Mouse (Mus musculus) kidney, embryonic 14.5 days (tissue): ENCODE results near the gene Gmpr2. TPM values are rescaled to one million over a fixed set of nuclear protein-coding genes. Genes with fewer than 3 reads are reported as not detected.
A peak's percentile ranks its signal among the peaks of the same experiment; 100 is the strongest.

Experiments used
- ATAC-seq: fragments of 200-750 bp; cut with Nextera tagmentation; 2 replicates; pipeline ENCODE4 v1.8.0; 2017; ENCODE audit warnings: moderate number of reproducible peaks, mild to moderate bottlenecking, moderate TSS enrichment, moderate library complexity; ENCODE audit not compliant: low FRiP score, low TSS enrichment
- H3K27ac ChIP-seq: fragments of 300-500 bp; sonication (generic); 2 replicates; pipeline ENCODE4 v1.5.1; 2014; ENCODE audit warnings: low read depth, mild to moderate bottlenecking, low read length, moderate library complexity, mixed read lengths
- H3K27me3 ChIP-seq: fragments of 300-500 bp; sonication (generic); 2 replicates; pipeline ENCODE4 v1.6.1; 2014; ENCODE audit warnings: mild to moderate bottlenecking, low read length; ENCODE audit not compliant: control insufficient read depth, insufficient read depth
- H3K36me3 ChIP-seq: fragments of 300-500 bp; sonication (generic); 2 replicates; pipeline ENCODE4 v1.6.1; 2014; ENCODE audit warnings: low read length, mixed read lengths; ENCODE audit not compliant: control insufficient read depth, insufficient read depth
- H3K4me1 ChIP-seq: fragments of 300-500 bp; sonication (generic); 2 replicates; pipeline ENCODE4 v1.6.1; 2014; ENCODE audit warnings: low read length, mixed read lengths; ENCODE audit not compliant: control insufficient read depth, insufficient read depth
- H3K4me2 ChIP-seq: fragments of 300-500 bp; sonication (generic); replicated peaks from 2 replicates; pipeline ENCODE4 v1.6.1; 2014; ENCODE audit warnings: low read depth, mild to moderate bottlenecking, low read length
- H3K4me3 ChIP-seq: fragments of 300-500 bp; sonication (generic); 2 replicates; pipeline ENCODE4 v1.5.1; 2014; ENCODE audit warnings: mild to moderate bottlenecking, low read length
- H3K9ac ChIP-seq: fragments of 300-500 bp; sonication (generic); 2 replicates; pipeline ENCODE4 v1.6.1; 2014; ENCODE audit warnings: low read depth, mild to moderate bottlenecking, low read length, moderate library complexity
- H3K9me3 ChIP-seq: fragments of 300-500 bp; sonication (generic); 2 replicates; pipeline ENCODE4 v1.6.1; 2016; ENCODE audit warnings: low read length; ENCODE audit not compliant: control insufficient read depth
- WGBS: fragments of 180-500 bp; shearing (Covaris S2); extraction: QIAGEN DNeasy Blood & Tissue Kit; methylation state at CpG from one replicate; pipeline ENCODE4 v1.1.7; 2014; 5-methylcytosine and 5-hydroxymethylcytosine counted together
- polyA plus RNA-seq: library from polyadenylated mRNA; unstranded; fragments of >200 nt; fragmentation: Nextera tagmentation; extraction: Ambion mirVana; gene quantifications from 2 replicates; pipeline ENCODE4 v1.2.1, GENCODE M21; 2014

The Gmpr2 gene
- polyA plus RNA-seq, 1 experiment from 2014 or later, result 58.4 TPM

DNA sequence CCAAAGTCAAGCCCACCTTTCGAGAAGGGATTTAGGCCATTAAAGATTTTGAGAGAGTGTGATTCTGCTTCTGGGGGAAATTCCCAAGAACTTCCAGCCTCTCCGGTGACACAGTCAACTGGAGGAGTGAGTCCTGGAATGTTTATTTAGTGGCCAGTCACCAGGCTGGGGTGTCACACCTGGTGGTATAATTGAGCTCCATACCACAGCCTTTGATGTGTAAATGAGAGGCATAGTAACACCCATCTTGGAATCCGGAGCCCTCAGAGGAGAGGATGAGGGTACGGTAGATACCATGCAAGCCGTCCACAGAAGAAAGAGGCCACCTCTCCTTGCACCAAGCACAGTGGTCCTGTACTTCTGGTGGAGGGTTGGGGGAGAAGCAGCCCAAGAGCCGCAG lies 31.0 kb downstream of the Gmpr2 start:
- WGBS, result 33% methylated on average over 6 of the region's 6 CpGs
- no peak overlapping the region for H3K9ac ChIP-seq
- H3K27ac ChIP-seq, result no peak overlapping the region
- H3K4me3 ChIP-seq, result no peak overlapping the region
- ATAC-seq, result no peak
- H3K9me3 ChIP-seq, result no peaks in the 10 kb centered on the region
- no peaks in the 10 kb centered on the region for H3K36me3 ChIP-seq
- H3K4me2 ChIP-seq, result no peak overlapping the region
- no peaks in the 10 kb centered on the region for H3K27me3 ChIP-seq
- H3K4me1 ChIP-seq, result 0 out of 2 replicates have a peak, but pooled peaks cover 8% of the 10 kb centered on the region

- no peaks in the 10 kb centered on the region for H3K36me3 ChIP-seq
- no peak for ATAC-seq
- H3K4me3 ChIP-seq, result no peak overlapping the region
- 87% methylated on average over 8 of the region's 8 CpGs for WGBS
- H3K9ac ChIP-seq, result no peak overlapping the region
- H3K27ac ChIP-seq, result no peak overlapping the region
- H3K27me3 ChIP-seq, result no peaks in the 10 kb centered on the region
- H3K4me1 ChIP-seq, result 0 out of 2 replicates have a peak, but pooled peaks cover 5% of the 10 kb centered on the region
- H3K4me2 ChIP-seq, result no peak overlapping the region
- no peaks in the 10 kb centered on the region for H3K9me3 ChIP-seq
Measured at GRCm38 (mm10) chr14:55706051-55706600, 34.4 kb downstream of the Gmpr2 start.

GRCm38 (mm10) chr14:55707397-55707796 lies 35.7 kb downstream of the Gmpr2 start:
- WGBS, result 87% methylated on average over 5 of the region's 5 CpGs

DNA sequence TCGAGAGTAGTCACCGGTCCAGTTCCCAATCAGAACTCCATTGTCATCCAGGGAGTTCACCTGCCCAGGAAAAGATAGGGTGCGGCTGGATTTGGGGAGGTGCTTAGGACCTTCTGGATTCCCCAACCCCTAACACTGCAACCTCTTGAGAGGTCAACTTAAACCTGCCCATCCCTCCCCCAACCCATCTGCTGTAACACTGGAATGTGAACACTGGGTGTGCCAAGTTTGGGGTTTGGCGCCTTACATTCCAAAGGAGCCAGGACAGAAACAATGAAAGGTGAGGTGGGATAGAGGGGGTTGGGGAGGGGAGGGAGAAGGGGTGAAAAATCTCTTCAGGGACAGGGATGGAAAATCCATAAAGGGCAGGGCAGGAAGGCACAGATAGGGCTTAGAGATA lies 37.8 kb downstream of the Gmpr2 start:
- 90% methylated on average over 4 of the region's 4 CpGs for WGBS
- H3K4me3 ChIP-seq, result no peak overlapping the region
- H3K27ac ChIP-seq, result no peak overlapping the region
- H3K4me1 ChIP-seq, result 0 out of 2 replicates have a peak, but pooled peaks cover 3% of the 10 kb centered on the region
- no peak overlapping the region for H3K4me2 ChIP-seq
- H3K9me3 ChIP-seq, result no peaks in the 10 kb centered on the region
- ATAC-seq, result no peak
- H3K36me3 ChIP-seq, result no peaks in the 10 kb centered on the region
- 0 out of 2 replicates have a peak, but pooled peaks cover 5% of the 10 kb centered on the region for H3K27me3 ChIP-seq
- no peak overlapping the region for H3K9ac ChIP-seq

More at GRCm38 (mm10) chr14:55707397-55707796, 35.7 kb downstream of the Gmpr2 start:
- H3K9ac ChIP-seq, result no peak overlapping the region
- H3K4me1 ChIP-seq, result 0 out of 2 replicates have a peak, but pooled peaks cover 3% of the 10 kb centered on the region
- no peaks in the 10 kb centered on the region for H3K9me3 ChIP-seq
- no peak overlapping the region for H3K27ac ChIP-seq
- no peaks in the 10 kb centered on the region for H3K36me3 ChIP-seq
- no peaks in the 10 kb centered on the region for H3K27me3 ChIP-seq
- H3K4me2 ChIP-seq, result no peak overlapping the region
- H3K4me3 ChIP-seq, result no peak overlapping the region
- no peak for ATAC-seq

- ATAC-seq, result no peak
- Histone ChIP-seq H3K27me3 (0 out of 2 replicates have a peak, but pooled peaks cover 5% of the 10 kb centered on the region), H3K9ac (no peak overlapping the region), H3K4me2 (no peak overlapping the region), H3K27ac (no peak overlapping the region), H3K36me3 (peaks cover 6% of the 10 kb centered on the region; the same call in 1 of the 2 replicates), H3K4me3 (no peak overlapping the region), H3K9me3 (no peaks in the 10 kb centered on the region), H3K4me1 (0 out of 2 replicates have a peak, but pooled peaks cover 3% of the 10 kb centered on the region)
- 84% methylated on average over 7 of the region's 7 CpGs for WGBS
Measured at GRCm38 (mm10) chr14:55711786-55712185, 40.0 kb downstream of the Gmpr2 start.

- WGBS, result 15% methylated on average over 25 of the region's 25 CpGs
- peak overlapping the region; percentile 18; the same call in 1 of the 2 replicates for H3K4me3 ChIP-seq
- H3K36me3 ChIP-seq, result peaks cover 14% of the 10 kb centered on the region; the same call in 1 of the 2 replicates
- peak; percentile 44 for ATAC-seq
- no peak overlapping the region for H3K9ac ChIP-seq
- no peaks in the 10 kb centered on the region for H3K9me3 ChIP-seq
- peak overlapping the region; percentile 42 for H3K4me2 ChIP-seq
- H3K27ac ChIP-seq, result no peak overlapping the region
- 0 out of 2 replicates have a peak, but pooled peaks cover 3% of the 10 kb centered on the region for H3K4me1 ChIP-seq
- H3K27me3 ChIP-seq, result 0 out of 2 replicates have a peak, but pooled peaks cover 5% of the 10 kb centered on the region
Measured at GRCm38 (mm10) chr14:55713007-55713728, 41.4 kb downstream of the Gmpr2 start.

GRCm38 (mm10) chr14:55713729-55714122 lies 42.0 kb downstream of the Gmpr2 start, which contains the start of gene Tgm1:
Gene Tgm1, minus strand, starts transcription at chr14:55713926.
- H3K27me3 ChIP-seq, result 0 out of 2 replicates have a peak, but pooled peaks cover 5% of the 10 kb centered on the region
- H3K4me3 ChIP-seq, result peak within 1 kb of the TSS; percentile 18; the same call in 1 of the 2 replicates
- no peak within 1 kb of the TSS for H3K27ac ChIP-seq
- no peak within 1 kb of the TSS for H3K9ac ChIP-seq
- no peak for ATAC-seq
- H3K9me3 ChIP-seq, result no peaks in the 10 kb centered on the region
- 0 out of 2 replicates have a peak, but pooled peaks cover 3% of the 10 kb centered on the region for H3K4me1 ChIP-seq
- H3K36me3 ChIP-seq, result peaks cover 19% of the 10 kb centered on the region; the same call in 1 of the 2 replicates
- H3K4me2 ChIP-seq, result peak within 1 kb of the TSS; percentile 42
- 25% methylated on average over 4 of the region's 4 CpGs for WGBS

GRCm38 (mm10) chr14:55714893-55715292 lies 43.2 kb downstream of the Gmpr2 start:
- Histone ChIP-seq H3K4me1 (0 out of 2 replicates have a peak, but pooled peaks cover 3% of the 10 kb centered on the region), H3K4me2 (no peak overlapping the region), H3K4me3 (no peak overlapping the region), H3K36me3 (peaks cover 25% of the 10 kb centered on the region; the same call in 1 of the 2 replicates), H3K9ac (no peak overlapping the region), H3K27me3 (0 out of 2 replicates have a peak, but pooled peaks cover 5% of the 10 kb centered on the region), H3K27ac (no peak overlapping the region), H3K9me3 (no peaks in the 10 kb centered on the region)
- ATAC-seq, result no peak
- 43% methylated on average over 6 of the region's 6 CpGs for WGBS
